Mouse (Mus musculus) heart, embryonic 11.5 days (tissue): ENCODE measurements at regions not wholly inside any gene's neighbourhood (a gene's known extent, or its start where the extent isn't known, plus 50 kb on each side); places are given as distances from the start of the nearest gene placed in this dataset.

Source experiments
- ATAC-seq: fragments of 200-750 bp; cut with Nextera tagmentation; replicated peaks from 2 replicates; pipeline ENCODE4 v1.8.0; 2017; ENCODE audit warnings: moderate library complexity; ENCODE audit not compliant: insufficient number of reproducible peaks, low FRiP score, low TSS enrichment
- H3K27ac ChIP-seq: fragments of 300-500 bp; sonication (generic); 2 replicates; pipeline ENCODE4 v1.5.1; 2014; ENCODE audit warnings: mild to moderate bottlenecking, low read depth, low read length
- H3K27me3 ChIP-seq: fragments of 300-500 bp; sonication (generic); 2 replicates; pipeline ENCODE4 v1.6.1; 2014; ENCODE audit warnings: mild to moderate bottlenecking, low read length, mixed read lengths; ENCODE audit not compliant: control insufficient read depth, insufficient read depth
- H3K36me3 ChIP-seq: fragments of 300-500 bp; sonication (generic); 2 replicates; pipeline ENCODE4 v1.6.1; 2014; ENCODE audit warnings: mild to moderate bottlenecking, low read length, moderate library complexity, mixed read lengths; ENCODE audit not compliant: control insufficient read depth, insufficient read depth
- H3K4me1 ChIP-seq: fragments of 300-500 bp; sonication (generic); 2 replicates; pipeline ENCODE4 v1.6.1; 2014; ENCODE audit warnings: low read length; ENCODE audit not compliant: control insufficient read depth, insufficient read depth
- H3K4me2 ChIP-seq: fragments of 300-500 bp; sonication (generic); 2 replicates; pipeline ENCODE4 v1.6.1; 2014; ENCODE audit warnings: mild to moderate bottlenecking, moderate library complexity
- H3K4me3 ChIP-seq: fragments of 300-500 bp; sonication (generic); 2 replicates; pipeline ENCODE4 v1.5.1; 2014; ENCODE audit warnings: low read depth, low read length
- H3K9ac ChIP-seq: fragments of 300-500 bp; sonication (generic); 2 replicates; pipeline ENCODE4 v1.6.1; 2014; ENCODE audit warnings: mild to moderate bottlenecking, low read depth, low read length, moderate library complexity
- H3K9me3 ChIP-seq: fragments of 300-500 bp; sonication (generic); replicated peaks from 2 replicates; pipeline ENCODE4 v1.6.1; 2016; ENCODE audit warnings: low read length; ENCODE audit not compliant: control insufficient read depth
- WGBS: fragments of 180-500 bp; shearing (Covaris S2); extraction: QIAGEN DNeasy Blood & Tissue Kit; methylation state at CpG from one replicate; pipeline ENCODE4 v1.1.7; 2014; ENCODE audit not compliant: insufficient replicate concordance; 5-methylcytosine and 5-hydroxymethylcytosine counted together

DNA sequence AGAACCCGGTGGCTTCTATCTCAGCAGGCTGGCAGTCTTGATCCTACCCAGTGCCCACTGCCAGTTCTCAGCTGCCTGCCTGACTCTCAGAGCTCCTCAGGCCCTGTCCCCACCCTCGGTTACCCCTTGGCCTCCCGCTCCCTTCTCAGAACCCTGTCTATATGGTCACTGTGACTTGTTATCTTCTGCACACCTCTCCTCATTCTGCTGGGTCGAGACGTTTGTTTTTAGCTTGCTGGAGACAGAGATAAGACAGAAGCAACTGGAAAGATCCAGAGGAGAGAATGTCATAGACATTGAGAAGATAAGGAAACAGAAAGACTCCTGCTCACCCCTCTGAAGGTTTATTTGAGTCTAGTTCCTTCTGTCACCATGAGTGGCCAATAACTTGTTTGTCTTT lies 53.8 kb upstream of the Phc1 start:
- Histone ChIP-seq H3K27me3 (no peaks in the 10 kb centered on the region), H3K4me1 (peaks cover 27% of the 10 kb centered on the region), H3K36me3 (no peaks in the 10 kb centered on the region), H3K9ac (peak overlapping the region; percentile 72; the same call in 1 of the 2 replicates), H3K9me3 (peaks cover 5% of the 10 kb centered on the region), H3K27ac (peak overlapping the region; percentile 90), H3K4me2 (peak overlapping the region; percentile 45), H3K4me3 (no peak overlapping the region; the same call in 1 of the 2 replicates)
- 36% methylated on average over 5 of the region's 5 CpGs for WGBS
- ATAC-seq = peak; percentile 87

DNA sequence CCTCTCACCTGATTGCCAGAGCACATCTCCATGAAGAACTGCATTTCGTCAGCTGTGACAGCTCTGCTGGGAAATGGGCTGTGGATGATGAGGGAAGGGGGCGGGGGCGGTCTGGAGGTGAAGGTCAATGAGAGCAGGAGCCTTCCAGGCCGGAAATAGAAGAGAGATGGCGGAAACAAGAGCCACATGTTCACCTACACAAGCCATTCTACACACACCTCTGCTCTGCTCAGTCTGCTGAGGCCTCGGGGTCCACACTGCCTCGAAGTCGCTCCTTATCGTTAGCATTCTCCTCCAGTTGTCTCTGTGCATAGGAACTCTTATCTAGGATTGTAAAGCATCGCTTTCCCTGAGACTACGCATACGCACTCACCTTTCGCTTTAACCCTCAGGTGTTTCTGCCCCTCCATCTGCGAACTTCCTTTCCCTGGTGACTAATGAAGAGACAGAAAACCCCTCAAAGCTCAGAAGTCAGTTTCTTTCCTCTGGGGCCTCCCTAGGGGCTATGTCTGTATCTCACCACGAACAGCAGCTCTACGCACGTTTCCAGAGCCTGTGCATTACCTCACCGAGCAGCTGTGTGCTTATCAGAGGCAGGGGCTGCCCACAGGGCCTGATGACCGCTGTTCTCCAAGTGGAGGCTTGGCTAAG lies 53.0 kb upstream of the Phc1 start:
- peak; percentile 83 for ATAC-seq
- Histone ChIP-seq H3K4me3 (peak overlapping the region; percentile 34), H3K9ac (peak overlapping the region; percentile 72), H3K4me2 (peak overlapping the region; percentile 45), H3K9me3 (peaks cover 5% of the 10 kb centered on the region), H3K36me3 (no peaks in the 10 kb centered on the region), H3K4me1 (peaks cover 27% of the 10 kb centered on the region), H3K27me3 (no peaks in the 10 kb centered on the region), H3K27ac (peak overlapping the region; percentile 90)
- WGBS = 29% methylated on average over 19 of the region's 19 CpGs

DNA sequence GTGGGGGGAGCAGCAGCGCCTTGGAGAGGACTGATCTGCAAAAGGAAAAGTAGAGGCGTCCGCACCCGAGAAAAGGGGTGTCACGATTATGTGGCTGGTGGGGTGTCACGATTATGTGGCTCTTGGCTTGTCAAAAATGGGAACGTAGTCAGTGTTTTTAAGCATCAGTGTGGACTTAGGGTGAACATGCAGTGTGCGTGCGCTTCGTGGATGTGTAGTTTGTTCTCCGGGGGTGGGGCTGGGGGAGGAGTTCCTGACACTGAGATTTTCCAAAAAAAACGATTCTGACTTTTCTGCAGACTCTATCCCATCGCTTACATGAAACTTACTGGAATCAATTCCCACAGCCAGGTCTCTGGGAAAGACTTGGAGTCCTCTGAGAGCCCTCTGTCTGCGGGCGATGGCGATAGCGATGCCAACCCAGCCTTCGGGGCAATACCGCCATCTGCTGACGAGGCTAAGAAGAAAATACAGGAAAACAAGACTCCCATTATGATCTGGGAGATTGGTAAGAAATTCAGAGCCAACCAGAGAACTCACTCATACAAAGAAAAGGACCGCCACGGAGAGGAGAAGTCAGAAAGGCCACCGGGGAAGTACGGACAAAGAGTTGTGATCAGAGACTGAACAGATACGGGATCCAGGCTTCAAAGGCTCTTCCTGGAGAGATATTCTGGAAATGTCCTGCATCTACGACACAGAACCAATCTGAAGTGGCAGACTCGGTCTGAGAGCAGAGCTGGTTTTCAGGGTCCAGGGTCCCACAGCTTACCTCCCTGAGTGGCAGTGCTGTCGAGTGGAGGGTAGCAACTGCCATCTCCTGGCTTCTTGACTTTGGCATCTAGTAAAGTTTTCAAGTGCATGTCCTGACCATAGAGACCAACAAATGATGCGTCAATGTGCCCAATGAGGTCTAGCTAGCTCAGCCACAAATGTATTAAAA lies 51.6 kb upstream of the Phc1 start:
- H3K9me3 ChIP-seq = peaks cover 5% of the 10 kb centered on the region
- peak overlapping the region; percentile 90 for H3K27ac ChIP-seq
- H3K4me2 ChIP-seq = peak overlapping the region; percentile 45
- peaks cover 27% of the 10 kb centered on the region for H3K4me1 ChIP-seq
- peak overlapping the region; percentile 72 for H3K9ac ChIP-seq
- WGBS = 33% methylated on average over 29 of the region's 29 CpGs
- H3K36me3 ChIP-seq = no peaks in the 10 kb centered on the region
- H3K4me3 ChIP-seq = peak overlapping the region; percentile 34
- ATAC-seq = no peak
- no peaks in the 10 kb centered on the region for H3K27me3 ChIP-seq

DNA sequence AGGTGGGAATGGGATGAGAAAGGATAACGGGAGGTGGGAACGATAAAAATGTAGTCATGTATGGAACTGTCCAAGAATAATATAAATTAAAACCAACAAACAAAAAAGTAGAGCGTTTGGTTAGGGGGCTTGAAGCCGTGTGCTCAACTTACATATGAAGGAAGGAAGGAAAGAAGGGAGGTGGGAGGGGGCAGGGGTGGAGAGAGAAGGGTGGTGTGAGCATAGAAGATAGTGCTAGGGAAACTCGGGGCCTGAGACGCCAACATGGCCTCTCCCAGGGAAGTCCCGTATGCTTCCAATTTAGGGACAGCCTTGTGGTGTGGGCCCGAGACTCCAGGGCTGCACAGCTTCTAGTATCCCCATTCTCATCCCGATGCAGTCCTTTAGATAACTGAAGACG lies 50.8 kb upstream of the Phc1 start:
- H3K4me3 ChIP-seq = peak overlapping the region; percentile 34
- no peak for ATAC-seq
- 54% methylated on average over 10 of the region's 10 CpGs for WGBS
- peak overlapping the region; percentile 45 for H3K4me2 ChIP-seq
- H3K27ac ChIP-seq = peak overlapping the region; percentile 58; the same call in 1 of the 2 replicates
- no peaks in the 10 kb centered on the region for H3K27me3 ChIP-seq
- H3K9me3 ChIP-seq = peaks cover 5% of the 10 kb centered on the region
- H3K4me1 ChIP-seq = peaks cover 27% of the 10 kb centered on the region
- no peaks in the 10 kb centered on the region for H3K36me3 ChIP-seq
- H3K9ac ChIP-seq = 0 out of 2 replicates have a peak overlapping the region, but pooled peaks have one; percentile 46

DNA sequence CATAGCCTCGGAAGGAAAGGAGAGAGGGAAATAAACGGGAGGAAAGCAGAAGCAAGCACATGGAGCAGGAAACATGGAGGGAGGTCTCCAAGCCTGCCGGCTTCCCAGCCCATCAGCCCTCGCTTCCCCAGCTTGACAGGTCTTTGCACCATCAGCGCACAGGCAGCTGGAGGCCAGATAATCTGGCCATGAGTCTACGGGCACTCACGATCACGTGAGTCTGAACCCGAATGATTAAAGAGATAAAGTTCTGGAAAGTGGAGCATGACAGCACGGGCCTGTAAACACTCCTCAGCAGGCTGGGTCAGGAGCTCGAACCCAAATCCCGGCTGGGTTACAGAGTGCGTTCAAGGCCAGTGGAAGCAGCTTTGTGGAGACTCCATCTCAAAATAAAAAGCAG lies 50.4 kb upstream of the Phc1 start:
- Histone ChIP-seq H3K4me1 (peaks cover 27% of the 10 kb centered on the region), H3K36me3 (no peaks in the 10 kb centered on the region), H3K27ac (peak overlapping the region; percentile 50), H3K4me3 (no peak overlapping the region), H3K9ac (0 out of 2 replicates have a peak overlapping the region, but pooled peaks have one; percentile 46), H3K4me2 (peak overlapping the region; percentile 45), H3K9me3 (peaks cover 4% of the 10 kb centered on the region), H3K27me3 (no peaks in the 10 kb centered on the region)
- ATAC-seq = peak; percentile 37
- WGBS = 37% methylated on average over 13 of the region's 13 CpGs
